Mouse (Mus musculus) liver (tissue): ENCODE measurements around the gene Lrrc4.

Experiments used
- DNase-seq: peaks from one replicate; pipeline ENCODE4 v3.0.0-alpha.2; 2020; ENCODE audit warnings: mixed read lengths

Lrrc4 gene

GRCm38 (mm10) chr6:28853654-28854053 lies 22.1 kb upstream of the Lrrc4 start:
- no peak for DNase-seq

GRCm38 (mm10) chr6:28853164-28853563 lies 21.6 kb upstream of the Lrrc4 start:
- no peak for DNase-seq

- no peak for DNase-seq
These were observed 20.8 kb upstream of the Lrrc4 start for GRCm38 (mm10) chr6:28852342-28852741.

- no peak for DNase-seq
These were observed 18.9 kb upstream of the Lrrc4 start for GRCm38 (mm10) chr6:28850326-28850900.

- DNase-seq = no peak
These were observed 17.8 kb upstream of the Lrrc4 start for GRCm38 (mm10) chr6:28849317-28849716.

- no peak for DNase-seq
These were observed 17.3 kb upstream of the Lrrc4 start for GRCm38 (mm10) chr6:28848891-28849290.

GRCm38 (mm10) chr6:28848285-28848794 lies 16.8 kb upstream of the Lrrc4 start:
- DNase-seq = no peak

- DNase-seq = no peak
These were observed 16.1 kb upstream of the Lrrc4 start for GRCm38 (mm10) chr6:28847616-28848015.

- DNase-seq = no peak
These were observed 14.1 kb upstream of the Lrrc4 start for GRCm38 (mm10) chr6:28845610-28846009.

GRCm38 (mm10) chr6:28842375-28843276 lies 11.1 kb upstream of the Lrrc4 start:
- no peak for DNase-seq

- no peak for DNase-seq
These were observed 10.0 kb upstream of the Lrrc4 start for GRCm38 (mm10) chr6:28841569-28841968.

GRCm38 (mm10) chr6:28836600-28836999 lies 5.1 kb upstream of the Lrrc4 start:
- DNase-seq = no peak

GRCm38 (mm10) chr6:28834046-28834445 lies 2.5 kb upstream of the Lrrc4 start:
- DNase-seq = no peak

- peak; percentile 18 for DNase-seq
These were observed 1.9 kb upstream of the Lrrc4 start for GRCm38 (mm10) chr6:28833380-28833822.

- no peak for DNase-seq
These were observed 1.3 kb upstream of the Lrrc4 start for GRCm38 (mm10) chr6:28832751-28833291.

GRCm38 (mm10) chr6:28831854-28832750 lies 555 bp upstream of the Lrrc4 start:
- peak; percentile 19 for DNase-seq

- no peak for DNase-seq
These were observed 1.2 kb downstream of the Lrrc4 start for GRCm38 (mm10) chr6:28830306-28830705.

- no peak for DNase-seq
These were observed 3.0 kb downstream of the Lrrc4 start for GRCm38 (mm10) chr6:28828593-28828992.

GRCm38 (mm10) chr6:28827565-28827964 lies 4.0 kb downstream of the Lrrc4 start:
- no peak for DNase-seq

GRCm38 (mm10) chr6:28826689-28827389 lies 4.7 kb downstream of the Lrrc4 start:
- DNase-seq = no peak

- no peak for DNase-seq
These were observed 5.7 kb downstream of the Lrrc4 start for GRCm38 (mm10) chr6:28825894-28826293.

GRCm38 (mm10) chr6:28823802-28824201 lies 7.7 kb downstream of the Lrrc4 start:
- DNase-seq = no peak
